Mouse (Mus musculus) spleen, postnatal 10 days (tissue): ENCODE results near the gene Anxa4.

Experiments
- DNase-seq, 2 experiments: peaks; one replicate each; pipeline ENCODE4 v3.0.0; 2021 to 2022; ENCODE audit warnings: low spot score in 2 of 2

Gene Anxa4

GRCm38 (mm10) chr6:86752843-86753485, 40.4 kb downstream of the Anxa4 start:
- no peak for DNase-seq

GRCm38 (mm10) chr6:86750961-86751360, 42.4 kb downstream of the Anxa4 start:
- no peak for DNase-seq

- DNase-seq: no peak
These were observed 43.6 kb downstream of the Anxa4 start for GRCm38 (mm10) chr6:86749817-86750216.

- peak; percentile 12 to 51 for DNase-seq
These were observed 46.2 kb downstream of the Anxa4 start for GRCm38 (mm10) chr6:86747171-86747570.

- no peak for DNase-seq
These were observed 52.7 kb downstream of the Anxa4 start for GRCm38 (mm10) chr6:86740652-86741051.

GRCm38 (mm10) chr6:86736830-86737229, 56.6 kb downstream of the Anxa4 start:
- no peak for DNase-seq

GRCm38 (mm10) chr6:86736313-86736712, 57.1 kb downstream of the Anxa4 start:
- no peak for DNase-seq

GRCm38 (mm10) chr6:86733183-86733876, 60.1 kb downstream of the Anxa4 start, which contains the start of gene Gmcl1:
Gene Gmcl1, minus strand, starts transcription at chr6:86733383.
- DNase-seq: peak; percentile 88 to 96

- DNase-seq: peak in 1 of 2 experiments; percentile 62
These were observed 60.9 kb downstream of the Anxa4 start for GRCm38 (mm10) chr6:86732276-86733173.

- DNase-seq: no peak
These were observed 64.7 kb downstream of the Anxa4 start for GRCm38 (mm10) chr6:86728711-86729110.

GRCm38 (mm10) chr6:86721977-86722376, 71.4 kb downstream of the Anxa4 start:
- no peak for DNase-seq

- DNase-seq: no peak
These were observed 85.2 kb downstream of the Anxa4 start for GRCm38 (mm10) chr6:86708072-86708774.

GRCm38 (mm10) chr6:86702577-86702976, 90.8 kb downstream of the Anxa4 start:
- no peak for DNase-seq

GRCm38 (mm10) chr6:86697903-86698302, 95.5 kb downstream of the Anxa4 start:
- no peak for DNase-seq

GRCm38 (mm10) chr6:86696213-86696612, 97.2 kb downstream of the Anxa4 start:
- no peak for DNase-seq

GRCm38 (mm10) chr6:86694465-86694864, 98.9 kb downstream of the Anxa4 start:
- peak; percentile 60 to 81 for DNase-seq

GRCm38 (mm10) chr6:86689671-86690070, 103.7 kb downstream of the Anxa4 start:
- DNase-seq: no peak

GRCm38 (mm10) chr6:86686971-86687370, 106.4 kb downstream of the Anxa4 start:
- no peak for DNase-seq
